Mouse (Mus musculus) left cerebral cortex, adult 8-10 months (tissue): ENCODE results near the gene Cntn5. TPM values are rescaled to one million over a fixed set of nuclear protein-coding genes. Genes with fewer than 3 reads are reported as not detected.

Experiments used
- DNase-seq, 2 experiments: peaks; one replicate each; pipeline ENCODE4 v3.0.0; 2022; ENCODE audit warnings: low spot score in 2 of 2
- total RNA-seq, 4 experiments: library from RNA; stranded (reverse); gene quantifications; 2 replicates each; pipeline ENCODE4 v1.2.4; 2022

Cntn5 gene
- total RNA-seq, 4 experiments from 2014 or later: 19.5 to 25.7 (median 24.1) TPM

- DNase-seq: no peak
Measured at GRCm38 (mm10) chr9:10447220-10447837, 457.2 kb downstream of the Cntn5 start.

GRCm38 (mm10) chr9:10412075-10412474 is 492.5 kb downstream of the Cntn5 start:
- DNase-seq: no peak

- DNase-seq: no peak
Measured at GRCm38 (mm10) chr9:10400099-10400498, 504.5 kb downstream of the Cntn5 start.

GRCm38 (mm10) chr9:10389863-10390262 is 514.7 kb downstream of the Cntn5 start:
- no peak for DNase-seq

- DNase-seq: no peak
Measured at GRCm38 (mm10) chr9:10384455-10384854, 520.1 kb downstream of the Cntn5 start.

GRCm38 (mm10) chr9:10383140-10383539 is 521.4 kb downstream of the Cntn5 start:
- no peak for DNase-seq

GRCm38 (mm10) chr9:10381701-10382100 is 522.9 kb downstream of the Cntn5 start:
- DNase-seq: no peak

GRCm38 (mm10) chr9:10376261-10376660 is 528.3 kb downstream of the Cntn5 start:
- DNase-seq: no peak

- DNase-seq: no peak
Measured at GRCm38 (mm10) chr9:10368971-10369370, 535.6 kb downstream of the Cntn5 start.

GRCm38 (mm10) chr9:10368410-10368809 is 536.2 kb downstream of the Cntn5 start:
- DNase-seq: no peak

- DNase-seq: no peak
Measured at GRCm38 (mm10) chr9:10366246-10366955, 538.2 kb downstream of the Cntn5 start.

- no peak for DNase-seq
Measured at GRCm38 (mm10) chr9:10350909-10351655, 553.5 kb downstream of the Cntn5 start.

- DNase-seq: no peak
Measured at GRCm38 (mm10) chr9:10348741-10349140, 555.8 kb downstream of the Cntn5 start.

- no peak for DNase-seq
Measured at GRCm38 (mm10) chr9:10348222-10348621, 556.4 kb downstream of the Cntn5 start.

GRCm38 (mm10) chr9:10340751-10341150 is 563.8 kb downstream of the Cntn5 start:
- DNase-seq: no peak

GRCm38 (mm10) chr9:10339716-10340115 is 564.9 kb downstream of the Cntn5 start:
- DNase-seq: no peak

- DNase-seq: no peak
Measured at GRCm38 (mm10) chr9:10324697-10325368, 579.7 kb downstream of the Cntn5 start.

GRCm38 (mm10) chr9:10269342-10269741 is 635.2 kb downstream of the Cntn5 start:
- peak in 1 of 2 experiments; percentile 36 for DNase-seq

GRCm38 (mm10) chr9:10268836-10269235 is 635.7 kb downstream of the Cntn5 start:
- DNase-seq: no peak

- DNase-seq: no peak
Measured at GRCm38 (mm10) chr9:10265616-10266015, 639.0 kb downstream of the Cntn5 start.

- DNase-seq: no peak
Measured at GRCm38 (mm10) chr9:10233364-10233763, 671.2 kb downstream of the Cntn5 start.

GRCm38 (mm10) chr9:10232066-10232465 is 672.5 kb downstream of the Cntn5 start:
- DNase-seq: no peak
